Mouse (Mus musculus) forebrain, postnatal 0 days (tissue): Measurements from ENCODE around the gene Zdhhc21. TPM values are rescaled to one million over a fixed set of nuclear protein-coding genes. Genes with fewer than 3 reads are reported as not detected.

ENCODE experiments used
- ATAC-seq: fragments of 200-750 bp; cut with Nextera tagmentation; 2 replicates; pipeline ENCODE4 v1.8.0; 2017; ENCODE audit warnings: mild to moderate bottlenecking, moderate library complexity
- DNase-seq: peaks from one replicate; pipeline ENCODE4 v3.0.0-alpha.2; 2015
- H3K27ac ChIP-seq: fragments of 300-500 bp; sonication (generic); 2 replicates; pipeline ENCODE4 v1.5.1; 2014; ENCODE audit warnings: low read depth, mild to moderate bottlenecking, antibody characterized with exemption, low read length, moderate library complexity, mixed read lengths
- H3K27me3 ChIP-seq: fragments of 300-500 bp; sonication (generic); 2 replicates; pipeline ENCODE4 v1.6.1; 2014; ENCODE audit warnings: mild to moderate bottlenecking, low read length, mixed read lengths; ENCODE audit not compliant: insufficient read depth
- H3K36me3 ChIP-seq: fragments of 300-500 bp; sonication (generic); 2 replicates; pipeline ENCODE4 v1.6.1; 2014; ENCODE audit warnings: mild to moderate bottlenecking, moderate library complexity; ENCODE audit not compliant: insufficient read depth
- H3K4me1 ChIP-seq: fragments of 300-500 bp; sonication (generic); 2 replicates; pipeline ENCODE4 v1.6.1; 2014; ENCODE audit warnings: antibody characterized with exemption; ENCODE audit not compliant: insufficient read depth
- H3K4me2 ChIP-seq: fragments of 300-500 bp; sonication (generic); 2 replicates; pipeline ENCODE4 v1.6.1; 2014; ENCODE audit warnings: low read depth, mild to moderate bottlenecking, moderate library complexity
- H3K4me3 ChIP-seq: fragments of 300-500 bp; sonication (generic); 2 replicates; pipeline ENCODE4 v1.5.1; 2014; ENCODE audit warnings: low read depth, low read length, mixed read lengths
- H3K9ac ChIP-seq: fragments of 300-500 bp; sonication (generic); 2 replicates; pipeline ENCODE4 v1.6.1; 2014; ENCODE audit warnings: mild to moderate bottlenecking
- H3K9me3 ChIP-seq: fragments of 300-500 bp; sonication (generic); 2 replicates; pipeline ENCODE4 v1.6.1; 2016; ENCODE audit warnings: low read length
- CTCF ChIP-seq: sonication (generic); IDR thresholded peaks from 2 replicates; pipeline ENCODE4 v1.5.1; 2016; ENCODE audit warnings: antibody characterized with exemption, control low read depth, low read depth
- WGBS: fragments of 180-500 bp; shearing (Covaris S2); extraction: QIAGEN DNeasy Blood & Tissue Kit; methylation state at CpG from one replicate; pipeline ENCODE4 v1.1.7; 2014; 5-methylcytosine and 5-hydroxymethylcytosine counted together
- polyA plus RNA-seq: library from polyadenylated mRNA; unstranded; fragments of >200 nt; fragmentation: Nextera tagmentation; extraction: Ambion mirVana; gene quantifications from 2 replicates; pipeline ENCODE4 v1.2.1, GENCODE M21; 2015
- total RNA-seq: library from RNA; depleted of rRNA; stranded (reverse); fragments of >200 nt; gene quantifications from 2 replicates; pipeline ENCODE4 v1.2.3, GENCODE M21; 2014; rRNA removed

The Zdhhc21 gene
- total and polyA plus RNA-seq, 2 experiments from 2014 or later, result 11.9 to 39.6 TPM

DNA sequence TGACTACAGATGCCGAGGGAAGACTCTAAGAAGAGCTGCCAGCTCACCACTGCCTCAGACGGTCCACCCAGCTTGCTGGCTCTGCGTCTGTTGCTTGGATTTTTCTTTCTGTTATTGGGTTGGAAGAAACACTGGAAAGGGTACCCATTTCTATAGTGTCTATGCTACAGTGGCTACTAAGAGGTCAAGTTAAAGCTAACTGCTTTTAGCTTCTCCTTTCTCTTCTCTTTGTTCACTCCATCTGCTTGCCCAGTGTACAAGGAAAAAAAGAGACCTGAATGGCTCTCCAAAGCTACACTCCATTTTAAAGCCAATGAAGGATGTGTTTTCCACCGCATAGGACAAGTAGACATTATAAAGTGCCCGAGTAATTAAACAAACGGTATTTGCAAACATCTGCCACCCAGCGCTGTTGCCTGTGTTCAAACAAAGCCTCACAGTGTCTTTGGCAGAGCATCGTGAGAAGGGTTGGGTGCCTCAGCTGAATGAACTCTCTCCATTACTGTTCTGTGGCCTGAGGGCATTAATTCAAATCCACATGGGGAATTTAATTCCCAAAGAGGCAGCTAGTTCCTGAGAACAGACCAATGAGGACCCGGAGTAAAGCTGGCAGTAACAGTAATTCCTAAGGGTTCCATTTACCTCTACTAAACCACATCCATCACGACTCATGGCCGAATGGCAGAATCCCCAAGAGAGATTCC lies 94.1 kb downstream of the Zdhhc21 start:
- no peaks in the 10 kb centered on the region for H3K9me3 ChIP-seq
- H3K27ac ChIP-seq, result no peak overlapping the region
- ATAC-seq, result peak; percentile 42; the same call in 1 of the 2 replicates
- no peaks in the 10 kb centered on the region for H3K36me3 ChIP-seq
- no peaks in the 10 kb centered on the region for H3K27me3 ChIP-seq
- H3K4me3 ChIP-seq, result no peak overlapping the region
- TF ChIP-seq CTCF, result no peak
- H3K9ac ChIP-seq, result no peak overlapping the region
- no peaks in the 10 kb centered on the region for H3K4me1 ChIP-seq
- no peak overlapping the region for H3K4me2 ChIP-seq
- 44% methylated on average over 11 of the region's 11 CpGs for WGBS
- DNase-seq, result no peak

DNA sequence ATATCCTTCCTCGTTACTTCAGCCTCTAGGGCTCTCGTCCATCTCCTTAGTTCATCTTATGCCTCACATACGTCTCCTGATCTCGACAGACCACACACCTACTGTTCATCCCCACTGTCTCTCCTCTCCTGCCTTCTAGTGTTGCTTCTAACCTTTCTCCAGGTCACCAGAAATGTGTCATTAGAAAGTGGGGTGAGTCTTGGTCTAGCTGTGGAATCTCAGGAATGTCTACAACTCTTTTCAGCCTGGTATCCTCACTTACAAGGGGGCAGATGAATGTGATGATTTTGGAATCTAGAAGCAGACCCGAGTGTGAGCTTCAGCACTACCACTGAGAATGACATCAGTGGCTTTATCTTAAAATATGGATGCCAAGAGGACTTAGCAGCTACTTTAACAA lies 96.2 kb downstream of the Zdhhc21 start:
- Histone ChIP-seq H3K4me2 (no peak overlapping the region), H3K4me1 (no peaks in the 10 kb centered on the region), H3K4me3 (no peak overlapping the region), H3K27me3 (no peaks in the 10 kb centered on the region), H3K9ac (no peak overlapping the region), H3K27ac (no peak overlapping the region), H3K36me3 (no peaks in the 10 kb centered on the region), H3K9me3 (no peaks in the 10 kb centered on the region)
- DNase-seq (no peak), ATAC-seq (no peak)
- 48% methylated on average over 5 of the region's 5 CpGs for WGBS
- no peak for TF ChIP-seq CTCF

DNA sequence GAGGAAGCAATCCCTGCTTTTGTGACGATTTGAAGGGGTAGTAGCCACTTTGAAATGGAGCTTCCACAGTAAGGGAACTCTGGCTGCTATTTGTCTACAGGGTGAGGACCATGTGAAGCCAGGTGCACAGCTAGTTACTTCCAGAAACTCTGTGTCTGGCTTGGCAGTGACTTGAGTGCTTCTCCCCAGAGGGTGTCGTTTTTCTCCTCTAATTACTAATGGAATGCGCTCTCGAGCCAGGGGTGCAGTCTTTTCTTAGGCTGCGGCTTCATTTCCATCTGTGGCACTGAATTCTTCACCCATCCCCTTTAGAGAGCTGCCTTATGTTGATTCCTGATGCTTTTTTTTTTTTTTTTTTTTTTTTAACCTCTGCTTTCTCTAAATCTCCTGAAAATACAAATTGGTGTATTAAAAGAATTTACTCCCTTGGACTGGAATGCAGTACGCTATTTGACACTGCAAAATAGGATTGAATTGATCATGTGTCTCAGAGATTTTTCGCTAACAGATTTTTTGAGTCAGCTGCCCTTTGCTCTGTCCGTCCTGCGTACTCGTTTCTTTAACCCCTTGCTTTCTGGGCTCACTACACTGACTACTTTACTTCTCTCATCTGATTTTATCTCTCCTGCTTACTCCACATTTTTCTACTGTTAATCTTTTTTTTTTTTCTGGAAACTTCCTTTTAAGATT lies 97.2 kb downstream of the Zdhhc21 start:
- Histone ChIP-seq H3K4me2 (no peak overlapping the region), H3K9me3 (no peaks in the 10 kb centered on the region), H3K4me3 (no peak overlapping the region), H3K27me3 (no peaks in the 10 kb centered on the region), H3K36me3 (no peaks in the 10 kb centered on the region), H3K9ac (no peak overlapping the region), H3K4me1 (no peaks in the 10 kb centered on the region), H3K27ac (no peak overlapping the region)
- WGBS, result 12% methylated on average over 10 of the region's 10 CpGs
- DNase-seq (no peak), ATAC-seq (no peak)
- no peak for TF ChIP-seq CTCF

DNA sequence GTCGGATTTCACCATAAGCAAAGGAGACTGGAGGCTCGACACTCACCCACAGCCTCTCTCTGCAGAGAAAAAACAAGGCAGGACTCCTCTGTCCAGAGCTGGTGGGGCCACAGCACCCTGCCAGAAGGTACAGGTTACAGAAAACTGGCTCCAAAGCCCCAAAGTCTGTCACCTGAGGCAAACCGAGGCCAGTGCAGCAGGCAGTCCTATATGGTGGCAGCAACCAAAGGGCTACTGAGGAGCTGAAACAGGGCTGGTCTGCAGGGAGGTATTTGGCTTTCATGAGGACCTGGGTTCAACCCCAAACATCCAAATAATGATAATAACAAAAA lies 103.5 kb downstream of the Zdhhc21 start:
- Histone ChIP-seq H3K27me3 (no peaks in the 10 kb centered on the region), H3K9me3 (no peaks in the 10 kb centered on the region), H3K4me2 (no peak overlapping the region), H3K4me1 (no peaks in the 10 kb centered on the region), H3K36me3 (no peaks in the 10 kb centered on the region), H3K4me3 (no peak overlapping the region), H3K27ac (no peak overlapping the region), H3K9ac (no peak overlapping the region)
- ATAC-seq (no peak), DNase-seq (no peak)
- TF ChIP-seq CTCF, result no peak
- 12% methylated on average over 3 of the region's 3 CpGs for WGBS

DNA sequence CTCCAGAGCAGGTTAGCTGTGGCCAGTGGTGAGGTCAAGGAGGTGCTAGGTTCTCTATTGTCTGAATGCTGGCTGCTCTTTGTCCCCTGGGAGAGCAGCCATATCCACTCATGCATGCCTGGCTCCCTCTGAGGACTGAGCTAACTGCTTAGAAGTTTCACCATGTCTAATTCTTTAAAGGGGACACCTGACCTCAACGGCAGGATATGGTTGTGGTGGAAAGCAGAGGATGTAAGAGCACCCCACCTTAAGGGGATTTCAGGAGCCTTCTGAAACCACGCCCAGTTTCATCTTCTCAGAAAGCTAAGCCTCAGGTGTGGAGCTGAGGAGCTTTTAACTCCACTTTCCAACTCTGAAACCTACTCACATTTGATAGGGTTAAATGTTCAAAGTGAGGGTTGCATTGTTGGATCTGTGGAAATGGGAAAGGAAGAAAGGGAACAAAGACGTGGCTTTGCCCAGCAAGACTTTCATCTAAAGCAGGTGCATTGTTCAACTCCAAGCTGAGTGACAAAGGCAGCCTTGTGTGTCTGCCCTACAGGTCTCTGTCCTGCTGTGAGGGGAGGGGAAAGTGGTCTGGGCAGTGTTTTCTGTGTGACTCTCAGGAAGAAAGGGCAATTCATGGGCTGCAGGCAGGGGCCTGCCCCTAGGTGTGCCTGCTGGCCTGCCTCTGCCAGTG lies 104.0 kb downstream of the Zdhhc21 start:
- H3K9ac ChIP-seq, result no peak overlapping the region
- TF ChIP-seq CTCF, result no peak
- no peak overlapping the region for H3K27ac ChIP-seq
- DNase-seq, result no peak
- WGBS, result 34% methylated on average over 3 of the region's 3 CpGs
- no peak; the same call in 1 of the 2 replicates for ATAC-seq
- H3K4me1 ChIP-seq, result no peaks in the 10 kb centered on the region
- no peak overlapping the region for H3K4me3 ChIP-seq
- no peak overlapping the region for H3K4me2 ChIP-seq
- H3K36me3 ChIP-seq, result no peaks in the 10 kb centered on the region
- H3K27me3 ChIP-seq, result no peaks in the 10 kb centered on the region
- no peaks in the 10 kb centered on the region for H3K9me3 ChIP-seq

Other genes starting within 250 kb of the Zdhhc21 start
- 114 and 135 TPM in 2 replicates for gene Nfib, start 154.2 kb downstream of the Zdhhc21 start, total RNA-seq
- gene Nfib, start 154.2 kb downstream of the Zdhhc21 start, polyA plus RNA-seq, result 40.2 and 69.0 TPM in 2 replicates
- gene Cer1, start 25.2 kb upstream of the Zdhhc21 start, total RNA-seq, result 0.15 and 0.19 TPM in 2 replicates
- gene Cer1, start 25.2 kb upstream of the Zdhhc21 start, polyA plus RNA-seq, result 0.08 TPM in 1 of 2 replicates, not detected in the other
- gene Frem1, start 192.4 kb upstream of the Zdhhc21 start, total RNA-seq, result 4.3 and 5.3 TPM in 2 replicates
- gene Frem1, start 192.4 kb upstream of the Zdhhc21 start, polyA plus RNA-seq, result 0.97 and 1.2 TPM in 2 replicates